Mouse (Mus musculus): ENCODE data around the gene Rbm8a. TPM values are rescaled to one million over a fixed set of nuclear protein-coding genes. Genes with fewer than 3 reads are reported as not detected.
A peak's percentile ranks its signal among the peaks of the same experiment; 100 is the strongest.
"Not testable (repeated sequence)": the region's sequence is repeated elsewhere in the genome, so short reads cannot be mapped to it uniquely, and the experiment has no call there.

Gene Rbm8a
- polyA plus RNA-seq, 1 experiment from 2014 or later = 104 TPM

DNA sequence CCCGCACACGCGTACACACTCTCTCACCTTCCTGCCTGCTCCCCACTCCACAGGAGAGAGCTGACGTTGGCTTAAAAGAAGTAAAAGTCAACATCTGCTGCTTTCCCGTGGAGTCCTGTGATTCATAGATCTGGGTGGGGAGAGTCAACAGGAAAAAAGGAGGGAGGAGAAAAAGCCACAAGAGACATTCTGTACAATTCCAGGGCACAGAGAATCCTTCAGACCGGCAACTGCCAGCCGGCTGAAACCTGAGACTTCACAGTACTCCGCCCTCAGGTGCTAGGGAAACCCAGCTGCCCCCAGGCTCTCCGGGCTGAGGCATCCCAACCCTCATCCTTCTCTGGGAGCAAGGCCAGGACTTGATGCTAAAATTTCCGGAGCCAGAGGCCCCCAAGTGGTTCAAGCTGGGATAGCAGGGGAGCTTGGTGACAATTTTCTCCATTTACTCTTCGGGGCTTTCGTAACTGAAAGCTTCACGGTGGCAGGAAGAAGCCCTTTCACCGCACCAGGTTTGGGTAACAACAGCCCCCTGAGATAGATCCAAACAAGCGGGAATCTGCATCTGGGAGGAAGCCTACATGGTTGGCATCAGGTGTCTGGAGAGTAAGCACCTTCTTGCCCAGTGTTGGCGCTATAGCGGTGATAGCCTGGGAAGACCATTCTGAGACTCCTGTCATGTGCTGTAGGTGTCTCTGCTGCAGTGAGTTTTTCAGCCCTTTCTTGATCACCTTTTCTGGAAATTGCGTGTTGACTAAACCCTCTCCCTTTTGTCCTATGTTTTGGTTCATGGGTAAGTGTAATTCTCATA lies 33.9 kb downstream of the Rbm8a start:
- H3K4me2 ChIP-seq = peak overlapping the region; percentile 66
- peaks cover 10% of the 10 kb centered on the region for H3K4me1 ChIP-seq
- no peak overlapping the region; the same call in 1 of the 2 replicates for H3K9ac ChIP-seq
- WGBS (ENCODE audit: insufficient replicate concordance) = 11% methylated on average over 18 of the region's 18 CpGs
- no peak overlapping the region for H3K27ac ChIP-seq
- H3K4me3 ChIP-seq = peak overlapping the region; percentile 29
- no peak for ATAC-seq
- H3K27me3 ChIP-seq (replicated peaks) = peaks cover 12% of the 10 kb centered on the region; the same call in 1 of the 2 replicates
- no peaks in the 10 kb centered on the region for H3K36me3 ChIP-seq
- no peaks in the 10 kb centered on the region for H3K9me3 ChIP-seq (replicated peaks)

DNA sequence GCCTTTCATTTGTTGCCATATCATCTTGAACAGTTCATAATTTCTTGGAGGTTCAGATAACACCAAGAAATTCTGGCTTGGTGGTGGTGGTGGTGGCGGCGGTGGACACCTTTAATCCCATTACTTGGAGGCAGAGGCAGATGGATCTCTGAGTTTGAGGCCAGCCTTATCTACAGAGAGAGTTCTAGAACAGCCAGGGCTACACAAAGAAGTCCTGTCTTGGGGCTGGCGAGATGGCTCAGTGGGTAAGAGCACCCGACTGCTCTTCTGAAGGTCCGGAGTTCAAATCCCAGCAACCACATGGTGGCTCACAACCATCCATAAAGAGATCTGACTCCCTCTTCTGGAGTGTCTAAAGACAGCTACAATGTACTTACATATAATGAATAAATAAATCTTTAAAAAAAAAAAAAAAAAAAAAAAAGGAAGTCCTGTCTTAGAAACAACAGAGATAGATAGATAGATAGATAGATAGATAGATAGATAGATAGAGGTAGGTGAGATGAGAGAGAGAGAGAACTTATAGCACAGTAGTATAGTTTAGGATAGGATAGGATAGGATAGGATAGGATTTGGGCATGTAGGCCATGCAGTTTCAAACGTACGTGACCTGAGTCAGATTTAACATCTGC lies 36.1 kb downstream of the Rbm8a start:
- H3K4me2 ChIP-seq; H3K9me3 ChIP-seq (replicated peaks); H3K27ac ChIP-seq; H3K36me3 ChIP-seq; ATAC-seq; H3K4me3 ChIP-seq; H3K9ac ChIP-seq: not testable (repeated sequence)
- whole genome bisulfite sequencing (ENCODE audit: insufficient replicate concordance) = 74% methylated on average over 7 of the region's 7 CpGs
- peaks cover 20% of the 10 kb centered on the region for H3K27me3 ChIP-seq (replicated peaks)
- H3K4me1 ChIP-seq = peaks cover 26% of the 10 kb centered on the region

DNA sequence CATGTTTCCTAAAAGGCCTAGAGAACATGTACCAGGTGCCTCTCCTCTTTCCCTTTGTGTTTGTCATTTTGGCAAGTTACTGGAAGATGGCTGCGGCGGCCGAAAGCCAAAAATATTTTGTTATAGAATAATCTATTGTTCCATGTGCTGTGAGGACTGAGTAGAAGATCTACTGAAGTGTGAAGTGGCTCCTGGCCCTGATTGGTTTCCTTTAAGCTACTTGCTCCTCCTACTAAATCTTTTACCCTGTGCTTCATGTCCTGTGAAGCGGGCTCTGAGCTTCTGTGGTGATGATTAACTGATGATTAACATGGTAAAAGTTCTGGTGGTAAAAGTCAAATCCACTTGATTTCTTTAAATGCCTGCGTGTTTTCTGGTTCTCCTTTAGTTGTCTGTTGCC lies 37.2 kb downstream of the Rbm8a start:
- Histone ChIP-seq H3K36me3 (no peaks in the 10 kb centered on the region), H3K27ac (no peak overlapping the region), H3K9ac (no peak overlapping the region), H3K9me3 (replicated peaks) (no peaks in the 10 kb centered on the region), H3K4me1 (peaks cover 27% of the 10 kb centered on the region), H3K27me3 (replicated peaks) (peaks cover 29% of the 10 kb centered on the region), H3K4me2 (no peak overlapping the region), H3K4me3 (no peak overlapping the region)
- ATAC-seq = no peak
- 84% methylated on average over 5 of the region's 5 CpGs for WGBS (ENCODE audit: insufficient replicate concordance)

- Histone ChIP-seq H3K27me3 (replicated peaks) (peaks cover 33% of the 10 kb centered on the region), H3K4me1 (peaks cover 27% of the 10 kb centered on the region), H3K36me3 (no peaks in the 10 kb centered on the region), H3K9ac (no peak overlapping the region), H3K4me2 (no peak overlapping the region), H3K9me3 (replicated peaks) (no peaks in the 10 kb centered on the region), H3K4me3 (no peak overlapping the region), H3K27ac (no peak overlapping the region)
- WGBS (ENCODE audit: insufficient replicate concordance) = 13% methylated on average over 1 of the region's 1 CpGs
- ATAC-seq = no peak
Observed at GRCm38 (mm10) chr3:96667316-96667715, 37.6 kb downstream of the Rbm8a start.

GRCm38 (mm10) chr3:96668424-96669067 lies 38.8 kb downstream of the Rbm8a start:
- H3K4me2 ChIP-seq = no peak overlapping the region
- WGBS (ENCODE audit: insufficient replicate concordance) = 78% methylated on average over 5 of the region's 5 CpGs
- no peak overlapping the region for H3K4me3 ChIP-seq
- H3K27me3 ChIP-seq (replicated peaks) = peaks cover 30% of the 10 kb centered on the region
- no peaks in the 10 kb centered on the region for H3K36me3 ChIP-seq
- H3K27ac ChIP-seq = no peak overlapping the region
- no peak overlapping the region for H3K9ac ChIP-seq
- H3K9me3 ChIP-seq (replicated peaks) = no peaks in the 10 kb centered on the region
- no peak for ATAC-seq
- peaks cover 21% of the 10 kb centered on the region for H3K4me1 ChIP-seq

GRCm38 (mm10) chr3:96669727-96670468 lies 40.2 kb downstream of the Rbm8a start, which contains the start of gene Ankrd35:
Ankrd35 (plus strand) TSS chr3:96670131.
- Histone ChIP-seq H3K4me2 (peak within 1 kb of the TSS; percentile 83), H3K27me3 (replicated peaks) (peaks cover 30% of the 10 kb centered on the region), H3K36me3 (no peaks in the 10 kb centered on the region), H3K4me1 (peaks cover 17% of the 10 kb centered on the region), H3K9me3 (replicated peaks) (no peaks in the 10 kb centered on the region), H3K27ac (no peak within 1 kb of the TSS), H3K9ac (peak within 1 kb of the TSS; percentile 48; the same call in 1 of the 2 replicates), H3K4me3 (peak within 1 kb of the TSS; percentile 52)
- peak; percentile 93 for ATAC-seq
- WGBS (ENCODE audit: insufficient replicate concordance) = 4% methylated on average over 35 of the region's 35 CpGs

GRCm38 (mm10) chr3:96671519-96671918 lies 41.8 kb downstream of the Rbm8a start:
- Histone ChIP-seq H3K27me3 (replicated peaks) (peaks cover 30% of the 10 kb centered on the region), H3K27ac (no peak overlapping the region), H3K9me3 (replicated peaks) (no peaks in the 10 kb centered on the region), H3K4me2 (no peak overlapping the region), H3K4me1 (peaks cover 17% of the 10 kb centered on the region), H3K9ac (no peak overlapping the region), H3K36me3 (no peaks in the 10 kb centered on the region), H3K4me3 (no peak overlapping the region)
- ATAC-seq = no peak
- WGBS (ENCODE audit: insufficient replicate concordance) = 79% methylated on average over 5 of the region's 5 CpGs

- H3K9me3 ChIP-seq (replicated peaks) = no peaks in the 10 kb centered on the region
- peaks cover 18% of the 10 kb centered on the region for H3K4me1 ChIP-seq
- no peak for ATAC-seq
- H3K27ac ChIP-seq = no peak overlapping the region
- 62% methylated on average over 4 of the region's 4 CpGs for WGBS (ENCODE audit: insufficient replicate concordance)
- H3K36me3 ChIP-seq = no peaks in the 10 kb centered on the region
- H3K4me3 ChIP-seq = no peak overlapping the region
- H3K27me3 ChIP-seq (replicated peaks) = peaks cover 26% of the 10 kb centered on the region
- no peak overlapping the region for H3K4me2 ChIP-seq
- no peak overlapping the region for H3K9ac ChIP-seq
Observed at GRCm38 (mm10) chr3:96673514-96673913, 43.8 kb downstream of the Rbm8a start.

DNA sequence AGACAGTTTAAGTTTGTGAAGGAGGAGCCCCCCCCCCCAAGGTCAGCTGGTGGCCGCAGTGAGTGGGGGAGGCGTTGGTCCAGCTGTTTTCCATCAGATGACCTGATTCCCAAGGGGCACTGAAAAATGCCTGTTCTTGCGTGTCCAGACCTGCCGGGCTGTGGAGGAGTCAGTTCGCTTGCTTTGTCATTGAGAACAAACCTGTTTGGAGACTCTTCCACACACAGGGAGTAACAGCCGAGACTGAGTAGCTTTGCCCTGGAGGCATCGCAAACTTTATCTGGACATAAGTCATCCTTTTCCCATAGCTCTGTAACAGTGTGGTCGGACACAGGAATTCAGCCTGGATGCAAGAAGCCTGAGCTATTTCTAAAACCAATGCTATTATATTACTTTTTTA lies 44.7 kb downstream of the Rbm8a start:
- Histone ChIP-seq H3K9me3 (replicated peaks) (no peaks in the 10 kb centered on the region), H3K4me2 (no peak overlapping the region), H3K9ac (no peak overlapping the region), H3K27ac (no peak overlapping the region), H3K27me3 (replicated peaks) (peaks cover 32% of the 10 kb centered on the region), H3K4me3 (no peak overlapping the region), H3K36me3 (no peaks in the 10 kb centered on the region), H3K4me1 (peaks cover 26% of the 10 kb centered on the region)
- ATAC-seq = no peak
- WGBS (ENCODE audit: insufficient replicate concordance) = 69% methylated on average over 8 of the region's 8 CpGs

DNA sequence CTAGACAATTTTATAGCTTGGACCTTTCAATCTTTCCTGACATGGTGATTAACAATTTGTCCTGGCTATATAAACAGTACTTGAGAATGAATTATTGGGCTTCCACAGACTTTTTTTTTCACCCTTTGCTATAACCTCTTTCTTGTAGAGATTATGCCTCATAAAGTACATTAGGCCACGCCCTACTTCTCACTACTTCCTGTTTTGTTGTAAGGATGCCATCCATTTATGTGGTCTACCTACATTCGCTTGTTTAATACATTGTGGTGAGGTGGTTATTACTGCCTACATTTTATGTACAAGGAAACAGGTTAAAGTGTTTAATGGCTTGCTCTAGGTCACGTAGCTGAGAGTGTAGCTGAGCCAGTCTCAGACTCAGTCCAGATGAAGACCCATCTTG lies 45.4 kb downstream of the Rbm8a start:
- Histone ChIP-seq H3K9me3 (replicated peaks) (no peaks in the 10 kb centered on the region), H3K9ac (no peak overlapping the region), H3K27me3 (replicated peaks) (peaks cover 38% of the 10 kb centered on the region), H3K4me1 (peaks cover 24% of the 10 kb centered on the region), H3K4me2 (no peak overlapping the region), H3K36me3 (no peaks in the 10 kb centered on the region), H3K27ac (no peak overlapping the region), H3K4me3 (no peak overlapping the region)
- WGBS (ENCODE audit: insufficient replicate concordance) = 71% methylated on average over 3 of the region's 3 CpGs
- no peak for ATAC-seq

- no peak overlapping the region for H3K4me2 ChIP-seq
- 70% methylated on average over 3 of the region's 3 CpGs for WGBS (ENCODE audit: insufficient replicate concordance)
- ATAC-seq = no peak
Observed at GRCm38 (mm10) chr3:96675690-96676089, 46.0 kb downstream of the Rbm8a start.

More at GRCm38 (mm10) chr3:96675690-96676089, 46.0 kb downstream of the Rbm8a start:
- Histone ChIP-seq H3K4me1 (peaks cover 22% of the 10 kb centered on the region), H3K27me3 (replicated peaks) (peaks cover 38% of the 10 kb centered on the region), H3K9me3 (replicated peaks) (no peaks in the 10 kb centered on the region), H3K36me3 (no peaks in the 10 kb centered on the region), H3K9ac (no peak overlapping the region), H3K4me3 (no peak overlapping the region), H3K27ac (no peak overlapping the region)
